Mouse (Mus musculus) brain, embryonic 14.5 days (tissue): ENCODE results near the gene Lpar3.

Experiments
- CTCF ChIP-seq: fragments of 200-500 bp; IDR thresholded peaks from 2 replicates; pipeline ENCODE4 v1.5.1; 2012; ENCODE audit warnings: inconsistent platforms, mild to moderate bottlenecking, moderate library complexity, borderline replicate concordance; ENCODE audit not compliant: insufficient read depth, insufficient read length; ENCODE audit errors: extremely low read depth
- POLR2A ChIP-seq: fragments of 200-500 bp; IDR thresholded peaks from 2 replicates; pipeline ENCODE4 v1.6.1; 2012; ENCODE audit warnings: mild to moderate bottlenecking, inconsistent platforms, borderline replicate concordance; ENCODE audit not compliant: poor library complexity, insufficient read depth, insufficient read length, severe bottlenecking; ENCODE audit errors: extremely low read depth

- TF ChIP-seq POLR2A (no peak), CTCF (no peak)
These were observed 56.2 kb downstream of the Lpar3 start for GRCm38 (mm10) chr3:146276991-146277390.
